Mouse (Mus musculus) Patski (cell line): ENCODE data around the gene Ttc16. TPM values are rescaled to one million over a fixed set of nuclear protein-coding genes. Genes with fewer than 3 reads are reported as not detected.
A peak's percentile ranks its signal among the peaks of the same experiment; 100 is the strongest.

Source experiments
- ATAC-seq: fragments of 100-300 bp; one replicate; pipeline ENCODE4 v1.8.0; 2021
- CTCF ChIA-PET: fragments of 350-600 bp; sonication (Branson Sonifier 250); formaldehyde crosslinking; loops from one replicate; lab custom pipeline; 2022; ENCODE audit warnings: inconsistent platforms; lab: Charles Lee
- POLR2A ChIA-PET: fragments of 350-600 bp; sonication (Branson Sonifier 250); formaldehyde crosslinking; loops from one replicate; lab custom pipeline; 2022; ENCODE audit warnings: antibody characterized with exemption, inconsistent platforms; lab: Charles Lee
- DNase-seq: peaks from one replicate; pipeline ENCODE4 v3.0.0-alpha.2; 2011; ENCODE audit warnings: low read depth, low spot score
- H3K27me3 ChIP-seq: fragments of 371-371 bp; one replicate; pipeline ENCODE4 v1.5.1; 2021
- CTCF ChIP-seq: fragments of 100-300 bp; IDR thresholded peaks from one replicate; pipeline ENCODE4 v1.5.1; 2021
- in situ Hi-C: fragments of 300-500 bp; cut with MboI; formaldehyde crosslinking; loops from 3 replicates; pipeline ENCODE4 v1.11.1; 2018; ENCODE audit warnings: low pct_unique_long_range_greater_than_20kb, mixed read lengths
- polyA plus RNA-seq: library from polyadenylated mRNA; unstranded; gene quantifications from one replicate; pipeline ENCODE4 v1.2.3, GENCODE M21; 2021

Ttc16 gene
- polyA plus RNA-seq, 1 experiment from 2014 or later, result 2.8 TPM

GRCm38 (mm10) chr2:32750887-32751664, 24.4 kb downstream of the Ttc16 start:
- ChIA-PET CTCF (interaction anchor here (1.7 kb wide), 1 partner anchor 38 kb away, joined by 4 read pairs; the partner anchor contains the start of gene Cdk9), POLR2A (no interaction called here)
- no peak for ATAC-seq

GRCm38 (mm10) chr2:32750199-32750598, 25.2 kb downstream of the Ttc16 start:
- no peak for TF ChIP-seq CTCF
- ChIA-PET CTCF (interaction anchor here (1.7 kb wide), 1 partner anchor 37 kb away, joined by 4 read pairs; the partner anchor contains the start of gene Cdk9), POLR2A (interaction anchor here (0.6 to 0.9 kb wide), 2 partner anchors 10 to 36 kb away, joined by 4 to 9 read pairs; no protein-coding TSS in a partner anchor)
- ATAC-seq (no peak), DNase-seq (no peak)
- no peaks in the 10 kb centered on the region for H3K27me3 ChIP-seq
- in situ Hi-C loops, result no loop called here

More at GRCm38 (mm10) chr2:32750887-32751664, 24.4 kb downstream of the Ttc16 start:
- in situ Hi-C loops, result no loop called here
- no peak for TF ChIP-seq CTCF
- no peak for DNase-seq
- H3K27me3 ChIP-seq, result no peaks in the 10 kb centered on the region

GRCm38 (mm10) chr2:32749082-32749481, 26.4 kb downstream of the Ttc16 start:
- ChIA-PET CTCF (interaction anchor here (0.7 to 2.2 kb wide), 3 partner anchors 18 to 207 kb away, joined by 3 to 5 read pairs (median 4); no protein-coding TSS in a partner anchor), POLR2A (no interaction called here)
- TF ChIP-seq CTCF, result no peak
- in situ Hi-C loops, result no loop called here
- no peaks in the 10 kb centered on the region for H3K27me3 ChIP-seq
- ATAC-seq (peak; percentile 70), DNase-seq (peak; percentile 30)

- CTCF ChIA-PET, result interaction anchor here (1.6 kb wide), 1 partner anchor 12 kb away, joined by 3 read pairs; the partner anchor contains the start of gene Tor2a
- in situ Hi-C loops, result no loop called here
- POLR2A ChIA-PET, result no interaction called here
- no peak for ATAC-seq
- peaks cover 23% of the 10 kb centered on the region for H3K27me3 ChIP-seq
- no peak for TF ChIP-seq CTCF
- DNase-seq, result no peak
Measured at GRCm38 (mm10) chr2:32744272-32744982, 31.0 kb downstream of the Ttc16 start.

GRCm38 (mm10) chr2:32742173-32742531, 33.3 kb downstream of the Ttc16 start:
- DNase-seq (no peak), ATAC-seq (no peak)
- CTCF ChIA-PET, result no interaction called here
- POLR2A ChIA-PET, result no interaction called here
- peaks cover 23% of the 10 kb centered on the region for H3K27me3 ChIP-seq
- in situ Hi-C loops, result no loop called here
- TF ChIP-seq CTCF, result no peak

GRCm38 (mm10) chr2:32741273-32742172, 33.9 kb downstream of the Ttc16 start:
- ATAC-seq (peak; percentile 23), DNase-seq (no peak)
- ChIA-PET CTCF (interaction anchor here (1.2 kb wide), 1 partner anchor 126 kb away, joined by 3 read pairs; no protein-coding TSS in a partner anchor), POLR2A (interaction anchor here (0.6 kb wide), 1 partner anchor 31 kb away, joined by 3 read pairs; no protein-coding TSS in a partner anchor)
- H3K27me3 ChIP-seq, result peaks cover 23% of the 10 kb centered on the region
- in situ Hi-C loops, result no loop called here
- no peak for TF ChIP-seq CTCF

GRCm38 (mm10) chr2:32740916-32741272, 34.5 kb downstream of the Ttc16 start, which contains the start of gene 6330409D20Rik:
6330409D20Rik (minus strand) TSS chr2:32741016.
- CTCF ChIA-PET, result interaction anchor here (1.2 kb wide), 1 partner anchor 127 kb away, joined by 3 read pairs; no protein-coding TSS in a partner anchor
- peaks cover 23% of the 10 kb centered on the region for H3K27me3 ChIP-seq
- POLR2A ChIA-PET, result no interaction called here
- DNase-seq, result no peak
- TF ChIP-seq CTCF, result no peak
- in situ Hi-C loops, result no loop called here
- ATAC-seq, result no peak

- DNase-seq, result no peak
Measured at GRCm38 (mm10) chr2:32739311-32739710, 36.1 kb downstream of the Ttc16 start.

GRCm38 (mm10) chr2:32737008-32737407, 38.4 kb downstream of the Ttc16 start:
- no peak for DNase-seq
- TF ChIP-seq CTCF, result no peak
- ChIA-PET POLR2A (interaction anchor here (0.6 to 1.6 kb wide), 2 partner anchors 10 to 216 kb away, joined by 5 to 8 read pairs; no protein-coding TSS in a partner anchor), CTCF (no interaction called here)
- peaks cover 20% of the 10 kb centered on the region for H3K27me3 ChIP-seq
- no peak for ATAC-seq
- in situ Hi-C loops, result no loop called here

More at GRCm38 (mm10) chr2:32739311-32739710, 36.1 kb downstream of the Ttc16 start:
- H3K27me3 ChIP-seq, result peaks cover 23% of the 10 kb centered on the region
- ChIA-PET POLR2A (no interaction called here), CTCF (no interaction called here)
- TF ChIP-seq CTCF, result no peak
- in situ Hi-C loops, result no loop called here
- no peak for ATAC-seq
